Mouse (Mus musculus) liver, embryonic 13.5 days (tissue): ENCODE measurements around the gene Mtch1. TPM values are rescaled to one million over a fixed set of nuclear protein-coding genes. Genes with fewer than 3 reads are reported as not detected.

Experiments
- ATAC-seq: fragments of 200-750 bp; cut with Nextera tagmentation; 2 replicates; pipeline ENCODE4 v1.8.0; 2017; ENCODE audit warnings: low read depth, mild to moderate bottlenecking, moderate number of reproducible peaks, moderate library complexity
- DNase-seq: peaks from one replicate; pipeline ENCODE4 v3.0.0; 2022
- H3K27ac ChIP-seq: fragments of 300-500 bp; sonication (generic); 2 replicates; pipeline ENCODE4 v1.5.1; 2015; ENCODE audit warnings: moderate library complexity, mild to moderate bottlenecking, inconsistent platforms
- H3K27me3 ChIP-seq: fragments of 300-500 bp; sonication (generic); 2 replicates; pipeline ENCODE4 v1.6.1; 2015; ENCODE audit warnings: mild to moderate bottlenecking, inconsistent platforms
- H3K36me3 ChIP-seq: fragments of 300-500 bp; sonication (generic); 2 replicates; pipeline ENCODE4 v1.6.1; 2015; ENCODE audit warnings: mild to moderate bottlenecking, inconsistent platforms
- H3K4me1 ChIP-seq: fragments of 300-500 bp; sonication (generic); replicated peaks from 2 replicates; pipeline ENCODE4 v1.6.1; 2015; ENCODE audit warnings: inconsistent platforms
- H3K4me2 ChIP-seq: fragments of 300-500 bp; sonication (generic); 2 replicates; pipeline ENCODE4 v1.6.1; 2015; ENCODE audit warnings: inconsistent platforms, mild to moderate bottlenecking, moderate library complexity
- H3K4me3 ChIP-seq: fragments of 300-500 bp; sonication (generic); replicated peaks from 2 replicates; pipeline ENCODE4 v1.5.1; 2015; ENCODE audit warnings: mild to moderate bottlenecking, inconsistent platforms
- H3K9ac ChIP-seq: fragments of 300-500 bp; sonication (generic); 2 replicates; pipeline ENCODE4 v1.6.1; 2015; ENCODE audit warnings: mild to moderate bottlenecking, inconsistent platforms
- H3K9me3 ChIP-seq: fragments of 300-500 bp; sonication (generic); replicated peaks from 2 replicates; pipeline ENCODE4 v1.6.1; 2016; ENCODE audit warnings: inconsistent platforms
- WGBS: fragments of 180-500 bp; shearing (Covaris S2); methylation state at CpG from one replicate; pipeline ENCODE4 v1.1.7; 2015; ENCODE audit not compliant: insufficient replicate concordance; 5-methylcytosine and 5-hydroxymethylcytosine counted together
- polyA plus RNA-seq: library from polyadenylated mRNA; unstranded; fragments of >200 nt; fragmentation: Nextera tagmentation; extraction: Ambion mirVana; gene quantifications from 2 replicates; pipeline ENCODE4 v1.2.1, GENCODE M21; 2015

Mtch1 gene
- polyA plus RNA-seq, 1 experiment from 2014 or later, result 64.0 TPM

- Histone ChIP-seq H3K4me3 (no peak overlapping the region), H3K4me2 (no peak overlapping the region), H3K9me3 (no peaks in the 10 kb centered on the region), H3K9ac (no peak overlapping the region), H3K36me3 (peaks cover 25% of the 10 kb centered on the region), H3K27me3 (no peaks in the 10 kb centered on the region), H3K4me1 (peaks cover 68% of the 10 kb centered on the region), H3K27ac (no peak overlapping the region; the same call in 1 of the 2 replicates)
- no peak for ATAC-seq
- DNase-seq, result no peak
- WGBS, result 83% methylated on average over 12 of the region's 12 CpGs
These were observed 2.5 kb downstream of the Mtch1 start for GRCm38 (mm10) chr17:29345272-29345671.

- no peaks in the 10 kb centered on the region for H3K27me3 ChIP-seq
- 79% methylated on average over 5 of the region's 5 CpGs for WGBS
- H3K9me3 ChIP-seq, result no peaks in the 10 kb centered on the region
- H3K4me3 ChIP-seq, result no peak overlapping the region
- DNase-seq (no peak), ATAC-seq (no peak)
- H3K9ac ChIP-seq, result no peak overlapping the region
- H3K36me3 ChIP-seq, result peaks cover 44% of the 10 kb centered on the region
- H3K4me2 ChIP-seq, result no peak overlapping the region
- peaks cover 58% of the 10 kb centered on the region for H3K4me1 ChIP-seq
- no peak overlapping the region for H3K27ac ChIP-seq
These were observed 4.5 kb downstream of the Mtch1 start for GRCm38 (mm10) chr17:29343241-29343640.

- no peak for DNase-seq
- H3K36me3 ChIP-seq, result peaks cover 53% of the 10 kb centered on the region
These were observed 5.5 kb downstream of the Mtch1 start for GRCm38 (mm10) chr17:29342010-29342910.

GRCm38 (mm10) chr17:29341591-29342003, 6.1 kb downstream of the Mtch1 start:
- Histone ChIP-seq H3K9me3 (no peaks in the 10 kb centered on the region), H3K4me2 (0 out of 2 replicates have a peak overlapping the region, but pooled peaks have one; percentile 14), H3K4me3 (no peak overlapping the region), H3K4me1 (peaks cover 47% of the 10 kb centered on the region), H3K27ac (peak overlapping the region; percentile 55), H3K27me3 (no peaks in the 10 kb centered on the region), H3K36me3 (peaks cover 59% of the 10 kb centered on the region), H3K9ac (0 out of 2 replicates have a peak overlapping the region, but pooled peaks have one; percentile 36)
- DNase-seq, result no peak
- peak; percentile 32 for ATAC-seq
- 49% methylated on average over 9 of the region's 9 CpGs for WGBS

More at GRCm38 (mm10) chr17:29342010-29342910, 5.5 kb downstream of the Mtch1 start:
- peak overlapping the region; percentile 55 for H3K27ac ChIP-seq
- ATAC-seq, result peak; percentile 49
- H3K9ac ChIP-seq, result 0 out of 2 replicates have a peak overlapping the region, but pooled peaks have one; percentile 36
- H3K4me1 ChIP-seq, result peaks cover 54% of the 10 kb centered on the region
- WGBS, result 48% methylated on average over 13 of the region's 13 CpGs
- no peaks in the 10 kb centered on the region for H3K9me3 ChIP-seq
- no peak overlapping the region for H3K4me3 ChIP-seq
- H3K4me2 ChIP-seq, result 0 out of 2 replicates have a peak overlapping the region, but pooled peaks have one; percentile 14
- H3K27me3 ChIP-seq, result no peaks in the 10 kb centered on the region

- Histone ChIP-seq H3K4me1 (peaks cover 37% of the 10 kb centered on the region), H3K9ac (no peak overlapping the region), H3K4me2 (no peak overlapping the region), H3K9me3 (no peaks in the 10 kb centered on the region), H3K27ac (no peak overlapping the region), H3K27me3 (no peaks in the 10 kb centered on the region), H3K4me3 (no peak overlapping the region), H3K36me3 (peaks cover 68% of the 10 kb centered on the region)
- no peak for ATAC-seq
- WGBS, result 73% methylated on average over 18 of the region's 18 CpGs
- no peak for DNase-seq
These were observed 7.1 kb downstream of the Mtch1 start for GRCm38 (mm10) chr17:29340406-29341261.

- Histone ChIP-seq H3K36me3 (peaks cover 74% of the 10 kb centered on the region), H3K4me1 (peaks cover 30% of the 10 kb centered on the region), H3K9me3 (no peaks in the 10 kb centered on the region), H3K9ac (no peak overlapping the region), H3K27me3 (no peaks in the 10 kb centered on the region), H3K27ac (0 out of 2 replicates have a peak overlapping the region, but pooled peaks have one; percentile 4), H3K4me3 (no peak overlapping the region), H3K4me2 (no peak overlapping the region)
- ATAC-seq (no peak), DNase-seq (no peak)
- WGBS, result 77% methylated on average over 11 of the region's 11 CpGs
These were observed 8.5 kb downstream of the Mtch1 start for GRCm38 (mm10) chr17:29339170-29339768.

GRCm38 (mm10) chr17:29337979-29338823, 9.5 kb downstream of the Mtch1 start:
- H3K4me1 ChIP-seq, result peaks cover 29% of the 10 kb centered on the region
- no peaks in the 10 kb centered on the region for H3K27me3 ChIP-seq
- H3K27ac ChIP-seq, result no peak overlapping the region
- no peaks in the 10 kb centered on the region for H3K9me3 ChIP-seq
- ATAC-seq (no peak), DNase-seq (no peak)
- H3K4me3 ChIP-seq, result no peak overlapping the region
- H3K36me3 ChIP-seq, result peaks cover 75% of the 10 kb centered on the region
- WGBS, result 86% methylated on average over 9 of the region's 9 CpGs
- H3K9ac ChIP-seq, result no peak overlapping the region
- no peak overlapping the region for H3K4me2 ChIP-seq

GRCm38 (mm10) chr17:29336266-29336990, 11.3 kb downstream of the Mtch1 start:
- Histone ChIP-seq H3K27me3 (no peaks in the 10 kb centered on the region), H3K4me3 (no peak overlapping the region), H3K27ac (no peak overlapping the region), H3K9me3 (no peaks in the 10 kb centered on the region), H3K9ac (no peak overlapping the region), H3K4me1 (peaks cover 17% of the 10 kb centered on the region), H3K4me2 (no peak overlapping the region), H3K36me3 (peaks cover 87% of the 10 kb centered on the region)
- DNase-seq (no peak), ATAC-seq (no peak)
- WGBS, result 82% methylated on average over 19 of the region's 19 CpGs

GRCm38 (mm10) chr17:29332186-29332685, 15.5 kb downstream of the Mtch1 start:
- no peak for DNase-seq

More at GRCm38 (mm10) chr17:29332186-29332685, 15.5 kb downstream of the Mtch1 start:
- WGBS, result 69% methylated on average over 4 of the region's 4 CpGs
- ATAC-seq, result no peak
- Histone ChIP-seq H3K4me2 (no peak overlapping the region), H3K4me1 (peaks cover 14% of the 10 kb centered on the region), H3K27ac (no peak overlapping the region), H3K27me3 (peaks cover 9% of the 10 kb centered on the region), H3K9me3 (no peaks in the 10 kb centered on the region), H3K9ac (no peak overlapping the region), H3K4me3 (no peak overlapping the region), H3K36me3 (peaks cover 60% of the 10 kb centered on the region)
